Mouse (Mus musculus) heart, postnatal 4 days (tissue): Measurements from ENCODE around the gene Hspa1b. TPM values are rescaled to one million over a fixed set of nuclear protein-coding genes. Genes with fewer than 3 reads are reported as not detected.
"Not testable (repeated sequence)": the region's sequence is repeated elsewhere in the genome, so short reads cannot be mapped to it uniquely, and the experiment has no call there.

Experiments used
- DNase-seq: peaks from one replicate; pipeline ENCODE4 v3.0.0; 2021
- total RNA-seq, 2 experiments: library from RNA; stranded (reverse); gene quantifications; 2 replicates each; pipeline ENCODE4 v1.2.3; 2021

The Hspa1b gene
- 1 to 10 TPM; 4.8 to 5.2 TPM for total RNA-seq

DNA sequence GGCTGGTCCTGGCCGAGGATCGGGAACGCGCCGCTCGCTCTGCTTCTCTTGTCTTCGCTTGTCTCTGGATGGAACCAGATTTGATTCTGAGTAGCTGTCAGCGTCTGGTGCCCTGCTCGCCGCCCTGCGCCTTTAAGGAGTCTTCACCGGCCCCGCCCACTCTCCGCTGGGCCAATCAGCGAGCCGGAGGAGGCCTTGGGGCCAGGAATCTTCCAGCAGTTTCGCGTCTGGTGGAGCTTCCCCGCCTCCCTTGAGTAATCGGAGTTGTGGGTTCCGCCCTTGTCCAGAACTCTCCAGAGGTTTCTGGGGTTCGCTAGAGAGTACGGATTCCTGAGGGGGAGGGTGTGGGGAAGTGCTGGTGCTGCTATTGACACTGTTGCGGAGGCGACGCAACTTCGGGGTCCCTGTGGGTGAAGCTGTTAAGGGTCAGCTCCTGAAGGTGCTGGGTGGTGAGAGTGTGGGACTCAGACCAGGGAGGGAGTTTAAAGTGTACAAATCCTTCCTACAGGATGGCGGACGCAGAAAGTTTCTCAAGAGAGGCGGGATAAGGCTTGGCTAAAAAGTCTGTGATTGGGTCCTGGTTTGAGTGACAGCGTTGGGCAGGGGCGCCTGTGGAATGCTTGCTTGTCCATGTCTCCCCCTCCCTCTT is at the start of gene Hspa1b:
Gene Hspa1b (minus strand): TSS at position 109 of the 649 bp plus-strand sequence.
- peak; percentile 83 for DNase-seq

DNA sequence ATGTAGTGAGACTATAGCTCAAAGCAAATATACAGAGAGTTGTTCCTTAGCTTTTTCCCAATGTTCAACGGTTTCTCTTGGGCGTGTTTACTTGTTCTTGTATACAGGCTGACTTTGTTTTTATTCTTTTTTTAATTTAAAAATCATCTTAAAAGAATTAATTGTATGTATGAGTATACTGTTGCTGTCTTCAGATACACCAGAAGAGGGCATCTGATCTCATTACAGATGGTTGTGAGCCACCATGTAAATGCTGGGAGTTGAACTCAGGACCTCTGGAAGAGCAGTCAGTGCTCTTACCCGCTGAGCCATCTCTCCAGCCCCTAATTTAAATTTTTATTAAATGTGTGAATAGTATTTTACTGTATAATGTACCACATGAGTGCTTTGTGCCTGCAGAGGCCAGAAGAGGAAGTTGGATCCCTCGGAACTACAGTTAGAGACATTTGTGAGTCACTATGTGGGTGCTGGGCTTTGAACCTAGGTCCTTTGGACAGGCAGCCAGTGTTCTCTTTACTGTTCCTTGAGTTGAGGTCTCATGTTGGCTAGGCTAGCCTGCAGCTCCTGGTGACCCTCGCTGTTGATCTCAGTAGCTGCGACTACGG is 48.5 kb upstream of the Hspa1b start:
- no peak for DNase-seq

DNA sequence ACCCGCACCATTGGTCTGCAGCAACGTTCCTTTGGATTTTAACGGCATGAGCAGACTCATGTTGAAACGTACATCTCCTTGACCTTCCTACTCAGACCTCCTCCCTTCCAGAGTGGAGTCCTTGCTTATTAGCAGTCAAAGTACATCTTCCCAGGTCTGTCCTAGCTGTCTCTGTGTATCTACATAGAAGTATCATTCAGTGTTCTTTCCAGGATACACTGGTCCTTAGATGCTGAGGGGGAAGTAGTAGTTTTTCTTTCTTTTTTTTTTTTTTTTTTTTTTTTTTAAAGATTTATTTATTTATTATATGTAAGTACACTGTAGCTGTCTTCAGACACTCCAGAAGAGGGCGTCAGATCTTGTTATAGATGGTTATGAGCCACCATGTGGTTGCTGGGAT is 46.9 kb upstream of the Hspa1b start:
- not testable (repeated sequence) for DNase-seq

DNA sequence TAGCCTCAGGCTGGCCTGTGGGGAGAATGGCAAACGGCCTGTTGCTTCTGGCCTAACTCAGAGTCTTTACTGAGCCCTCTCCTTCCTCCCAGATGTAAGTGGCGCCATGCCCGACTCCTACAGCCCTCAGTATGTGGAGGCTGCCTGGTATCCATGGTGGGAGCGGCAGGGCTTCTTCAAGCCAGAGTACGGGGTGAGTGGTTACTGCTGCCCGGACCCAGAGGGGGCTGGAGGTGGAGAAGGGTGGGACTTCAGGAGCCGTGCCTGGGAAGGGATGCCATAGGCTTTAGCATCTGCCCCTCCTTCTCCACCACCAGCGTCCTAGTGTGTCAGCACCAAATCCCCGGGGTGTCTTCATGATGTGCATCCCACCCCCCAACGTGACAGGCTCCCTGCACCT is 46.1 kb upstream of the Hspa1b start:
- no peak for DNase-seq

DNA sequence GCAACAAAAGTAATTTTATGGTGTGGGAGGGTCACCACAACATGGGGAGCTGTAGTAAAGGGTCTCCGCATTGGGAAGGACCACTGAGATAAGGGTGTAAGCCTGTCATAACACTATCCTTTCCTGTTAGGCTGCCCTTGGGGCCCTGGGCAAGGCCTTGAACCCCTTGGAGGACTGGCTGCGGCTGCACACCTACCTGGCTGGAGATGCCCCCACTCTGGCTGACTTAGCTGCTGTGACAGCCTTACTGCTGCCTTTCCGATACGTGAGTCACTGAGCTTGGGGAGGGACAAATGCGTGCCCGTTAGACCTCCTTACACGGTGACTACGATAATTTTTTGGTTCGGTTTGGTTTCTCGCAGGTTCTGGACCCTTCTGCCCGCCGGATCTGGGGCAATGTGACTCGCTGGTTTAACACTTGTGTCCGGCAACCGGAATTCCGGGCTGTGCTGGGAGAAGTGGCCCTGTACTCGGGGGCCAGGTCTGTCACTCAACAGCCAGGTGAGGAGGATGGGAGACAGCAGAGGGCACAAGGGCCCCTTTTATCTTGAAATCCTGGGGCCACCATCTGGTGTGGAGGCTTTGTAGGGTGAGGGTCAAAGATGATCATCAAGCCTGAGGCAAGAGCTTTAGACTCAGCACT is 45.2 kb upstream of the Hspa1b start:
- DNase-seq = no peak

DNA sequence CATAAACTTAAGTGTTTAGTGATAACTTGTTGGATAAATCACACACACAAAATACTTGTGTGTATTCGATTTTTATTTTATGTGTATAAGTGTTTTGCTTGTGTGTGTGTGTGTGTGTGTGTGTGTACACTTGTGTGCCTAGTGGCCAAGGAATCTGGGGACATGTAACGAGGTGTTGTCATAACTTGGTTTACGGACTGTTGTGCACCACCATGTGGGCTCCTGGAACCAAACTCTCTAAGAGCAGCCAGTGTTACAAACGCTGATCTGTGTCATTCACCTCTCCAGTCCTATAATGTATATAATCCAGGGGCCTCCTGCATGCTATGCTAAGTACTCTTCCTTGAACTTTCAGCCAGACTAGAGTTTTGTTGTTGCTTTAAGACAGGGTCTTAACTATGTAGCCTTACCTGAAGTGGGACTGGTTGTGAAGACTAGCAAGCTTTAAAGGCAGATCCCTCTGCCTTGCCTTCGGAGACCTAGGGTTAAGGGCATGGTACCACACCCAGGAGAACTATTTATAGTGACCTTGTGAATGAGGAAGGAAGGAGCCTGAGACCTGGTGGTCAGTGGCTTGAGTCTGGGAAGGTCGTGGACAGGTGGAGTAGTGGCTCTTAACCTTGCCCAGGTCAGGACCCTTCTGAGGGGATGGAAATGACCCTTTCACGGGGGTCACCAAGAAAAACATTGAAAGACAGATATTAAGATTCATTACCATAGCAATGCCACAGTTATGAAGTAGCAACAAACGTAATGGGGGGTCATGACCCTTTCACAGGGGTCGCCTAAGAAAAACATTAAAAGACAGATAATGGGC is 44.2 kb upstream of the Hspa1b start:
- no peak for DNase-seq

DNA sequence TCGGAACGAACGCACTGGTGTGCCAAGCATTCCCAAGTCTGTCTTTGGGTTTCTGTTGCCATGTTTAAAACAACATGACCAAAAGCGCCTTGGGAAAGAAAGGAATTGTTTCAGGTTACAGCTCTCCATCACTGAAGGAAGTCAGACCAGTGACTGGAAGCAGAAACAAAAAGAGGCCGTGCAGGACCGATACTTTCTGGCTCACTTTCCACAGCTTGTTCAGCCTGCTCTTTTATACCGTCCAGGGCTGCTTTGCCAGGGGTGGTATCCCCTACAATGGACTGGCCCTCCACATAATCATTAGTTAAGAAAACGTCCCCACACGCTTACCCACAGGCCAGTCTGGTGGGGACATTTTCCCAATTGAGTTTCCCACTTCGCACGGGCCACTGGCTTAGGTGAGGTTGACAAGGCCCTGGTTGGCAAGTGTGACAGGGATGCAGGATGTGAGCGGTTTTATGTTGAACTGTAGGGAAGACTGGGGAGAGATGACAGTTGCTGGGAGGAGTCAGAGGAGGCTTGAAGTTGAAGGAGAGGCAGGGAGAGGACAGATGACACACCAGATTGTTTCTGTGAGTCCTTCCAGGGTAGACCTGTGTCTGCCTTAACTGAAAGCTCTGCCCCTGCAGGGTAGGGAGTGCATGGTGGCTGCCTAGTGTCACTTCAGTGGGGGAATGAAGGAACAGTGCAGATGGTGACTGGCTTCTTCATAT is 43.3 kb upstream of the Hspa1b start:
- DNase-seq = no peak

DNA sequence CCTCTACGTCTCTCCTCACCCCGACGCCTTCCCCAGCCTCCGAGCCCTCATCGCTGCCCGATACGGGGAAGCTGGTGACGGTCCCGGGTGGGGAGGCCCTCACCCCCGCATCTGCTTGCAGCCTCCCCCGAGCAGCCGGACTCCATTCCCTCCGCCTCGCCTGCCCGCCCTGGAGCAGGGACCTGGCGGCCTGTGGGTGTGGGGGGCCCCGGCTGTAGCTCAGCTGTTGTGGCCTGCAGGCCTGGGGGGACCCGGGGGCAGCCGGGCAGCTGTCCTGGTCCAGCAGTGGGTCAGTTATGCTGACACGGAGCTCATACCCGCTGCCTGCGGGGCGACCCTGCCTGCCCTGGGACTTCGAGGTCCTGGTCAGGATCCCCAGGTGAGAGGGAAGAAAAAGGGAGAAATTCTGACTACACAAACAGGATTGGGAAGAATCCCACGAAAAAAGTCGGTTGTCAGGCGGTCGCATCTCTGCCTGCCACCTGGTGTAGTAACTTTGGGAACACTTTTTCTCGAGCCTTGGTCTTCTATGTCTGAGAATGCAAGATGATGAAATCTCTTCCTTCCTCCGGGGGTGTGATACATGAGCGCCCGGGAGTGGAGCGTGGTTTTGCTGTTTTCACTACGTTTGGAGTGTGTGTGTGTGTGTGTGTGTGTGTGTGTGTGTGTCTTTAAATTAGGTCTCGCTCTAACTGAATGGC is 42.6 kb upstream of the Hspa1b start:
- DNase-seq = no peak

DNA sequence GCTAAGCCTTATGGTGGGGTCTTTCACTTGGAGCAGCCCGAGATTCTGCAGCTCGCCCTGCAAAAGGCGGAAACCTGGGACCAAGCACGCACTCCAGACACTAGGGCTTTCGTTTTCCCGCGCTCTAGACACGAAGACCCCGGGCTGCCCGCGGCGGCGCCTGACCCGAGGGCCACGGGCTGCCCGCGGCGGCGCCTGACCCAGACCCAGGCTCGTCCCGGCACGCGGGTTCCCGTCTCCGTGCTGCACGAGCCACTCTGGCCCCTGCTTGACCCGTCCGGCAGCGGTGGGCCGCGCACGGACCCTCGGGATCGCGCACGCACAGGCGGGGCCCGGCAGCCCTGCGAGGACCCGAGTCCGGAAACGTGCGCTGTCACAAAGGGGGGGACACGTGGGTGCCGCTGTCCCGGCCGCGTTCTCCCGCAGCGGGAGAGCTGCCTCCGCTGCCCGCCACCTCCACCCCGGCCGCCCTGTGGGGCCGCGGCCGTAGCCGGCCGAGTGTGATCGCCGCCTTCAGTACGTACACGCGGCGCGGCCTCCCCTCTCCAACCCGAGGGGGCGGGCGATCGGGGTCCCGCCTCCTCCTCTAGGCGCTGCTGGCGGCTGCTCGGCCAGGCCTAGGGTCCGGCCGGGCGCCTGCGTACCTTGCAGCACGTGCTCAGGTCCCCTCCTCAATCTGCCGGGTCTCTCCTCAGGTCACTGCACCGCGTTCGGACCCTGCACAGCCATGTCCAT is 41.8 kb upstream of the Hspa1b start, which contains the start of gene Vars:
Gene Vars (plus strand): TSS at position 271 of the 735 bp plus-strand sequence.
- DNase-seq = peak; percentile 91

DNA sequence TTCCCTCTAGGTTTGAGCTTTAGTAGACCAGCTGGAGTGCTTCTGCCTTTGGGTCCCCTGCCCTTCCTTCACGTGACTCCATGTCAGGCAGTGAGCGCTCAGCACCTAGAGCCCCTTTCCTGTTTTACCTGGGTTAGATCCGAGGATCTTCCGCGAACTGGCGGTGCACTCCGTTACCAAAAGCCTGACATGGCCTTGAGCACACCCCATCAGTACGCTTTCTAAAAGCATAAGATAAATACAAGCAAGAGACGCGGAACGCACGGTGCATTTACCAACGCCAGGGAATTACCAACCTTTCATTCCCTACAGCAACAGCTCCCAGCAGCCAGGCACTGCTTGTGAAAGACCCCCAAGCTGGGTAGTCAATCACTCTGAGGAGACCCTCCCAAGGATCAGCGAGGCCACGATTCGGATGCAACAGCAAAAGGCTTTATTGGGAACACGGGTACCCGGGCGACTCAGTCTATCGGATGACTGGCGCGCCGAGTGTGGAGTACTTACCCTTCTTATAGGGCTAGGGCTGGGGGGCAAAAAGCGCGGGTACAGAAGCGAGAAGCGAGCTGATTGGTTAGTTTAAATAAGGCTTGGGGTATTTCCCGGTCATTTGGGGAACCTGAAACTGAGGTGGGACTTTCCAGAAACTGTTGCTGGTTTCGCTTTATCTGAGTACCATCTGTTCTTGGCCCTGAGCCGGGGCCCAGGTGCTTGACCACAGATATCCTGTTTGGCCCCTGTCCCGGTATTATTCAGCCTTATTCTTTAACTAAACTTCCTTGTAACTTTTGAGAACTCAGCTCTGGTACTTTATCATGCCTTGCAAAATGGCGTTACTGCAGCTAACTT is 41.1 kb upstream of the Hspa1b start:
- not testable (repeated sequence) for DNase-seq

DNA sequence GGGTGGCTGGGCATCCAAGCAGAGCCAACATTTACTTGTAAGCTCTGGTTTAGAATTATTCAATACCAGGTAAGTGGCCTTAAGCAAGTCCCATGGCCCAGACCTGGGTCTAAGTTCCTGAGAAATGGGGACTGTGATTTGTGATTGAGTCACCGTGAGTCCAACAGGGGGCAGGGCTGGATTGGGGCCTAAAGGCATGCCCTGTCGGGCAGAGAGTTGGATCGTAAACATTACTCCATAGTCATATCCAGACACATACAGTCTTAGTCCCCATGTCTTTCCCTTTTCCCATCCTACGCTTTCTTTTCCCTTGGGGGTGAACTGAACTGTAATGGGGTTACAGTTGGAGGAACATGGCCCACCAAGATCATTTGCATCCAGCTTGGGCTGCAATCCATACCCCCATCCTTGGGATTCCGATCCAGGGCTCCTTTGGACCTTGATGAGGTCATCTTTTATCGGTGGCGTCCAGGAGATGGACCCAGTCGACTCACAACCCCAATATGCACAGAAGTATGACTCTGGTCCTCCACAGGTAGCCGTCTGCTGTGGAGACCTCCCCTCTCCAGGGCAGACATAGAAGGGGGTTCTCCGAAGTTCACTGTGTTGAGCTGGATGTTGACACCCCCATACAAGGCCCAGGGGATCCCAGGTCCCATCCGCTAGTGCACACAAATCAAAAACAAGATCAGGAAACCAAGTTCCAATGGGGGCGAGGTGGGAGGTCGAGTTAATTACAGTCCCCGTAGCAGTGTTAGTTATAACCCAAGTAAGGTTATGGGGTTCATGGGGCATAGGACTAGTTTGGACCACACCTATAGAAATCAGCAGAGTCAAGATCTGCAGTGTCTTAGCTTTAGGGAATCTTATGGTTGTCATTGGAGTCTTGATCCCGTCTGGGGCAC is 39.7 kb upstream of the Hspa1b start:
- no peak for DNase-seq

DNA sequence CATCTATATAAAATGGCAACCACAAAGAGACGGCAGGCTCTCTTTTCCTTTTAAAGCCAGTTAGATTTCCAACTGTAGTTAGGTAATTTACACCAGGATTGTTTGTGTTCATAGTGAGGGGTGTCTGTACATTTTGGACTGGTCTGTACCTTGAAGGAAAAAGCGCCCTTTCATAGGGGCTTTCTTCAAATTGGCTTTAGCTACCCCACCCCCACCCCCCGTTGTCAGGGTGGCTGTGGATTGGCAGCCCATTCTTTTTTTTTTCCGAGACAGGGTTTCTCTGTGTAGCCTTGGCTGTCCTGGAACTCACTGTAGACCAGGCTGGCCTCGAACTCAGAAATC is 38.1 kb upstream of the Hspa1b start:
- DNase-seq = no peak

DNA sequence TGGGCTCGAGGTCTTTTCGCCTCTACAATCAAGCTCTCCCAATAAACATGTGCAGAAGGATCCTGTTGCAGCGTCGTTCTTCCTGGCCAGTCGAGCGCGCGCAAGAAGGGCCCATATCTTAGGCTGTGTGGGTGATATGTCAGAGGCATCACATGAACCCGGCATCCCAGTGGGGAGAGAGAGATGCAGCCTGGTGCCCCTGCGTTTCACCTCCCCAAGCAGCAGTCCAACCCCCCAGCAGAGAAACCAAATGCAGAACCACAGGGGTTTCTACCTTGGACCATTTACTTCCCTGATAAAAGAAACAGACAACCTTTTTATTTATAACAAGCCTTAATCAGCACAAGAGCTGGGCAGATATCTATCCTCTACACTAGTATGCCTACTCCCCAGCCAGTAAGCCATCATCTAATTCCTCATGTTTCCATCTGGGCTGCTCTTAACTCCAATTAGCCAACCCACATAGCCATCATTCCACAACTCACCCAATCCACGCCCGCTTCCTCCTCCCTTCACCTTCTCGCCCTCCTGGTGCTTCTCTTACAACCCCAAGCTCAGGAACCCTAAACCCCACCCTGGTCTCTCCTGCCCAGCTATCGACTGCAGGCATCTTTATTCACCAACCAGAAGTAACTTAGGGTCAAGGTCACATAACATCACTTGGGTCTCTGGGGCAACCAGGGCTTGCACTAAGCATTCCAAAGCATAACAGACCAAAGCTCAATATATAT is 37.5 kb upstream of the Hspa1b start:
- DNase-seq = no peak

DNA sequence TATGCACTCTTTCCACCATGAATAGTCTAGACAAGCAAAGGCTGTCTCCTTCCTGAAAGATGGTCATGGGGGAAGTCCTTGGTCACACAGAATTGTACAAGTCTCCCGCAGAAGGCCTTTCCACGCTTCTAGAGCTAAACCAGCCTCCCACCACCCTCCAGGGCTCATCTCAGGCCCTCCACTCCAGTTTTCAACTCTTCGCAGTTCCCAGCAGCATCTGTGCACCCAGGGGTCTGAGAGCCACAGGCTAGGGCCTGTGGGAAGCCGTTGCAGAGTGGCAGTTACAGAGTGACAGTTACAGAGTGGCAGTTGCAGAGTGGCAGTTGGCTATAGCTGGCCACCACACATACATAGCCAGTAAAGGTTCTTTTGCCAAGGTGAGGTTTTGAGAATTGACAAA is 36.9 kb upstream of the Hspa1b start:
- not testable (repeated sequence) for DNase-seq

DNA sequence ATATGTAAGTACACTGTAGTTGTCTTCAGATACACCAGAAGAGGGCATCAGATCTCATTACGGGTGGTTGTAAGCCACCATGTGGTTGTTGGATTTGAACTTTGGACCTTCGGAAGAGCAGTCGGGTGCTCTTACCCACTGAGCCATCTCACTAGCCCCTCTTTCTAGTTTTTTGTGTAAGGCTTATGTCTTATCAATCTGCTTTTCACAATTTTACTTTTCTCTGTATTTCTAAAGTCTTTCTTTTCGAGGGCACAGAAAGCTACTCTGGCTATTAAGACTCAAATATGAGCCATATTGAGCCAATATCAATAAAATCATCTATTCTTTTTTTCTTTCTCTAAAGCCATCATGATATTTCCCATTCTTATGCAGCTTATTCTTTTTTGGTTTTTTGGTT is 36.2 kb upstream of the Hspa1b start:
- not testable (repeated sequence) for DNase-seq

DNA sequence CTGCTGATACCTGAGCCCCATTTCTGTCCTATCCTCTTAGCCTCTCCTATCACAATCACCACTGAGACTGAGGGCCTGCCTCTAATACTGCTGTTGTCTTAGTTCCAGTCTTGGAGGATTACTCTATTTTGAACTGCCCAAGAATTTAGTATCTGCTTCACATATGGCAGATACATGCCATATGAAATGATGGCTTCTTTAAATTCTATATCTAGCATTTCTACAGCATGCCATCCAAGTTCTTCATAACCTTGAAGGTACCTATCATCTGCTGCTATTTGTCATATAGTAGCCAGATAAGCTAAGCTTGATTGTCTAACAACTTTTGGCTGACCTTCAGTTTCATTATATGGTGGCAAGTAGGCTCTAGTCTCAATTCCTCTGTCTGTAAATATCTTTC is 35.7 kb upstream of the Hspa1b start:
- DNase-seq = no peak

DNA sequence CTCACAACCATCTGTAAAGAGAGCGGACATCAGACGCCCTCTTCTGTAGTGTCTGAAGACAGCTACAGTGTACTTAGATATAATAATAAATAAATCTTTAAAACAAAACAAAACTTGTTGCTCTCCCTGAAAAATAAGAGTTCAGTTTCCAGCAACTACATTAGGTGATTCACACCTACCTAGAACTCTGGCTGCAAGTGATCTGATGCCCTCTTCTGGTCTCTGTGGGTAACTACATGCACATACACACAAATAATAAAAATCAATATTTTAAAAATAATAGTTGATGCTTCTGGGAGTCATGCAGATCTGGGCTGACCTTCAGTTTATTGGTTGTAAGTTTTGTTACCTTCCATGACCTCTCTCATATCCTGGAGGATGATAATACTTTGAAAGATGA is 25.2 kb upstream of the Hspa1b start:
- peak; percentile 32 for DNase-seq

DNA sequence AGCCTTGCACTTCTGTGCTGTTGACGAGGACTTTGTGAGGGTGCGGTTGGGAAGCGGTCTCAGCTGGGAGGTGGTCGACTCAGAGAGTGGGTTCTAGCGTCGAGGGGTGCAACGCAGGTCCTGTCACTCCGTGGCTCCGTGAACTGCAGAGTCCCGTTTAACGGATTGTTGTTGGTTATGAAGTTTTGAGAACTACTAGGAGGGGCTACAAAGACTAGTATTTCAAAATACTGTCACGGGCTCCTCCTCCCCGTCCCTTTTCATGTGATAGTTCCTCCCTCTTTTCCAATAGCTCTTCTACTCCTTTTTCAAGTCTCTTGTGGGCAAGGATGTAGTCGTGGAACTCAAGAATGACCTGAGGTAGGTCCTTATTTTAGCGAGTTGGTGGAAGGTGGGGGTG is 23.3 kb upstream of the Hspa1b start:
- no peak for DNase-seq
